In the genomic region with DNA sequence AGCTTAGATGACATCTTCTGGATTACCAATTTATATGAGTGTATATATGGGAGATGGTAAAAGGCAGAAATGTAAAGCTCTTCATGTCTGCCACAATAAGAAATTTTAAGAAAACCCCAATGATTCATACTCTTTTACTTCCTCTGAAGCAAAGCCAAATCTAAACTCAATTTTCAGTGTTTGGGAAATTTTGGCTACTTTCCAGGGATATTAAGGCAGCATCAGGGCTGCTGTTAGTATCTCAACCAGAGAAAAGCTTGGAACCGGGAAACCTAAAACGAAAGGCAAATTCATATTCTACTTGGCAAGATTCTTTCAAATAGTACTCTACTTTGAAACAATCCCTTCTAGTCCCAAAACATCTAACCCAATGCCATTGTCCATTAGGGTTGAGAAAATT, we compare ENCODE assay signal across 19 mouse cellular contexts. TPM values are rescaled to one million over a fixed set of nuclear protein-coding genes. Genes with fewer than 3 reads are reported as not detected.
DNase-seq lines count a peak whose midpoint lies in the region; ATAC-seq and TF ChIP-seq lines count a peak whose summit lies in the region.
"Had no signal": no experiment of that assay in that cellular context is flagged by ENCODE, and none has a peak within 500 bp of the region (broad histone marks: within the 10 kb centered on the region; RNA-seq: fewer than 3 reads in every experiment).

No protein-coding gene starts in this region.

- 57% methylated on average over 2 of the region's 2 CpGs for WGBS in embryonic facial prominence, embryonic 14.5 days
- 95% methylated on average over 2 of the region's 2 CpGs for WGBS in embryonic facial prominence, embryonic 10.5 days
- 33% methylated on average over 2 of the region's 2 CpGs for WGBS in lung, embryonic 14.5 days

- H3K36me3 ChIP-seq in embryonic facial prominence, embryonic 14.5 days (ENCODE audit: control insufficient read depth, insufficient read depth, low read length): no peaks in the 10 kb centered on the region
- no peaks in the 10 kb centered on the region for H3K36me3 ChIP-seq in embryonic facial prominence, embryonic 10.5 days (replicated peaks)
- H3K36me3 ChIP-seq in lung, embryonic 14.5 days (ENCODE audit: insufficient read depth): no peaks in the 10 kb centered on the region
- H3K36me3 ChIP-seq: G1E had no signal

- H3K9me3 ChIP-seq in embryonic facial prominence, embryonic 14.5 days (ENCODE audit: control insufficient read depth, low read length): no peaks in the 10 kb centered on the region
- no peaks in the 10 kb centered on the region for H3K9me3 ChIP-seq in embryonic facial prominence, embryonic 10.5 days
- H3K9me3 ChIP-seq in lung, embryonic 14.5 days (ENCODE audit: low read depth, low read length): no peaks in the 10 kb centered on the region
- H3K9me3 ChIP-seq: G1E had no signal

- no peak overlapping the region for H3K9ac ChIP-seq in embryonic facial prominence, embryonic 14.5 days (ENCODE audit: low read depth, low read length)
- no peak overlapping the region for H3K9ac ChIP-seq in lung, embryonic 14.5 days

- no peak overlapping the region for H3K4me3 ChIP-seq in embryonic facial prominence, embryonic 14.5 days (ENCODE audit: low read depth, low read length)
- H3K4me3 ChIP-seq in embryonic facial prominence, embryonic 10.5 days: no peak overlapping the region
- H3K4me3 ChIP-seq in lung, embryonic 14.5 days (ENCODE audit: low read depth, low read length): no peak overlapping the region

- H3K27ac ChIP-seq in embryonic facial prominence, embryonic 14.5 days (replicated peaks; ENCODE audit: low read depth, low read length): no peak overlapping the region
- no peak overlapping the region for H3K27ac ChIP-seq in embryonic facial prominence, embryonic 10.5 days (replicated peaks)
- no peak overlapping the region for H3K27ac ChIP-seq in lung, embryonic 14.5 days (ENCODE audit: low read depth)

- no peak for ATAC-seq in embryonic facial prominence, embryonic 14.5 days (ENCODE audit: low read depth)
- ATAC-seq in lung, embryonic 14.5 days (ENCODE audit: insufficient read depth): no peak
- ATAC-seq: activated CD4-positive, CD25-positive, alpha-beta regulatory T cell, adult 4 months; CD4-positive, CD25-positive, alpha-beta regulatory T cell, adult 4 months; Patski had no signal

- H3K4me2 ChIP-seq in embryonic facial prominence, embryonic 14.5 days (ENCODE audit: low read depth, low read length): no peak overlapping the region
- no peak overlapping the region for H3K4me2 ChIP-seq in lung, embryonic 14.5 days

- no peaks in the 10 kb centered on the region for H3K27me3 ChIP-seq in embryonic facial prominence, embryonic 14.5 days (replicated peaks; ENCODE audit: control insufficient read depth, insufficient read depth, low read length)
- no peaks in the 10 kb centered on the region for H3K27me3 ChIP-seq in embryonic facial prominence, embryonic 10.5 days (replicated peaks; ENCODE audit: low read depth, poor library complexity, severe bottlenecking)
- no peaks in the 10 kb centered on the region for H3K27me3 ChIP-seq in lung, embryonic 14.5 days (ENCODE audit: insufficient read depth, low read length)
- H3K27me3 ChIP-seq: CH12.LX had no signal

- no peak for TF ChIP-seq CTCF in lung, embryonic 14.5 days (IDR thresholded peaks at IDR 0.05; ENCODE audit: low read depth)

- DNase-seq in embryonic facial prominence, embryonic 14.5 days (ENCODE audit: low spot score): peak; percentile 68
- no peak for DNase-seq in embryonic facial prominence, embryonic 10.5 days (ENCODE audit: low spot score)
- DNase-seq in lung, embryonic 14.5 days: peak; percentile 81
- no peak for DNase-seq in lung, postnatal 25 days (ENCODE audit: low spot score)
- DNase-seq: adrenal gland, adult 2 months; adrenal gland, adult 8-10 months; adrenal gland, postnatal 10 days; adrenal gland, postnatal 14 days; adrenal gland, postnatal 25 days; adrenal gland, postnatal 36 days; B cell, adult 2 months; cerebellum, adult 11 months; cerebellum, adult 11-12 months; cerebellum, adult 18-20 months had no signal

- H3K4me1 ChIP-seq in embryonic facial prominence, embryonic 14.5 days (ENCODE audit: control insufficient read depth, insufficient read depth, low read length): peaks cover 3% of the 10 kb centered on the region; the same call in 1 of the 2 replicates
- no peaks in the 10 kb centered on the region for H3K4me1 ChIP-seq in embryonic facial prominence, embryonic 10.5 days
- no peaks in the 10 kb centered on the region for H3K4me1 ChIP-seq in lung, embryonic 14.5 days (ENCODE audit: insufficient read depth)

RNA-seq across cellular contexts. Expression of gene Fbxl17, which starts 10.6 kb away (rescaled TPM):
- polyA plus RNA-seq in embryonic facial prominence, embryonic 14.5 days (2014; fragmentation: Nextera tagmentation; extraction: Ambion mirVana): 10.6 and 10.7 TPM in 2 replicates
- polyA plus RNA-seq in embryonic facial prominence, embryonic 10.5 days (2016; fragmentation: Nextera tagmentation; extraction: Ambion mirVana): 3.4 and 3.8 TPM in 2 replicates
- 9.0 and 9.2 TPM in 2 replicates for polyA plus RNA-seq in lung, embryonic 14.5 days (2014; fragmentation: Nextera tagmentation; extraction: Ambion mirVana)

Comparison
In these comparisons a context has a peak if more than half of its experiments do, and no peak if none do; other contexts are left out.
1. DNase-seq: peak in embryonic facial prominence, embryonic 14.5 days (single experiment) and lung, embryonic 14.5 days (single experiment); none in embryonic facial prominence, embryonic 10.5 days (single experiment) and lung, postnatal 25 days (single experiment).